Mouse (Mus musculus) common myeloid progenitor, adult 5-6 weeks (primary cell): ENCODE data around the gene Ttbk1. TPM values are rescaled to one million over a fixed set of nuclear protein-coding genes. Genes with fewer than 3 reads are reported as not detected.
"Not testable (repeated sequence)": the region's sequence is repeated elsewhere in the genome, so short reads cannot be mapped to it uniquely, and the experiment has no call there.

Source experiments
- ATAC-seq: replicated peaks from 2 replicates; pipeline ENCODE4 v1.8.0; 2016; ENCODE audit warnings: low read depth, mild to moderate bottlenecking, moderate TSS enrichment, inconsistent platforms; ENCODE audit not compliant: poor library complexity, severe bottlenecking
- total RNA-seq: library from RNA; stranded (forward); fragments of 200-1000, 187-1606 nt; gene quantifications from 2 replicates; pipeline ENCODE4 v1.2.3, GENCODE M21; 2017

The Ttbk1 gene
- not detected in 2 replicates for total RNA-seq

- ATAC-seq: no peak
These were observed at the start of gene Ttbk1 for GRCm38 (mm10) chr17:46487431-46487830. Ttbk1 (minus strand) TSS chr17:46487675.

- peak; percentile 82 for ATAC-seq
These were observed 38.3 kb upstream of the Ttbk1 start for GRCm38 (mm10) chr17:46525579-46526307.

- no peak for ATAC-seq
These were observed 37.6 kb upstream of the Ttbk1 start for GRCm38 (mm10) chr17:46525065-46525464.

- ATAC-seq: no peak
These were observed 34.6 kb upstream of the Ttbk1 start for GRCm38 (mm10) chr17:46521963-46522668.

GRCm38 (mm10) chr17:46521174-46521573 is 33.7 kb upstream of the Ttbk1 start:
- no peak for ATAC-seq

GRCm38 (mm10) chr17:46520385-46520979 is 33.0 kb upstream of the Ttbk1 start:
- peak; percentile 79 for ATAC-seq

- no peak for ATAC-seq
These were observed 32.5 kb upstream of the Ttbk1 start for GRCm38 (mm10) chr17:46519971-46520370.

- 0 out of 2 replicates have a peak, but pooled peaks have one; percentile 25 for ATAC-seq
These were observed 25.9 kb upstream of the Ttbk1 start for GRCm38 (mm10) chr17:46513329-46513728.

- ATAC-seq: peak; percentile 60; the same call in 1 of the 2 replicates
These were observed 23.7 kb upstream of the Ttbk1 start for GRCm38 (mm10) chr17:46511059-46511710.

- no peak for ATAC-seq
These were observed 18.1 kb upstream of the Ttbk1 start for GRCm38 (mm10) chr17:46505617-46506016.

- ATAC-seq: no peak
These were observed 16.6 kb upstream of the Ttbk1 start for GRCm38 (mm10) chr17:46503847-46504638.

GRCm38 (mm10) chr17:46502775-46503174 is 15.3 kb upstream of the Ttbk1 start:
- ATAC-seq: no peak

- no peak for ATAC-seq
These were observed 10.5 kb upstream of the Ttbk1 start for GRCm38 (mm10) chr17:46497956-46498355.

- peak; percentile 98 for ATAC-seq
These were observed 9.4 kb upstream of the Ttbk1 start, which contains the start of gene Dnph1 for GRCm38 (mm10) chr17:46496623-46497434. Dnph1 (plus strand) TSS chr17:46496711.

GRCm38 (mm10) chr17:46496081-46496480 is 8.6 kb upstream of the Ttbk1 start:
- not testable (repeated sequence) for ATAC-seq

GRCm38 (mm10) chr17:46495486-46495885 is 8.0 kb upstream of the Ttbk1 start:
- ATAC-seq: no peak

GRCm38 (mm10) chr17:46486995-46487394 is 480 bp downstream of the Ttbk1 start:
- ATAC-seq: no peak

- ATAC-seq: peak; percentile 63
These were observed 3.0 kb downstream of the Ttbk1 start for GRCm38 (mm10) chr17:46484461-46484875.

GRCm38 (mm10) chr17:46484021-46484431 is 3.4 kb downstream of the Ttbk1 start:
- 0 out of 2 replicates have a peak, but pooled peaks have one; percentile 4 for ATAC-seq
